In the genomic region with DNA sequence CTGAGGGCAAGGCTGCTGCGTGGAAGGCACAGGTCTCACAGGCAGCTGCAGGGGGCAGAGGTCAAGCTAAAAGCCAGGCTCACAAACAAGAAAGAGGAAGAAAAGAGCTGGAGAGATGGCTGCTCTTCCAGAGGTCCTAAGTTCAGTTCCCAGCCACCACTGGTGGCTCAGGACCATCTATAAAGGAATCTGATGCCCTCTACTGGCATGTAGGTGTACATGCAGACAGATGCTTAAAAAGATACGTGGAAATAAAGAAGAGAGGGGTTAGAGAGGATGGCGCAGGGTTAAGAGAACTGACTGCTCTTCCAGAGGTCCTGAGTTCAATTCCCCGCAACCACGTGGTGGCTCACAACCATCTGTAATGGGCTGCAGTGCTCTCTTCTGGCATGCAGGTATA, we compare ENCODE assay signal across 15 mouse cellular contexts. TPM values are rescaled to one million over a fixed set of nuclear protein-coding genes. Genes with fewer than 3 reads are reported as not detected.
DNase-seq lines count a peak whose midpoint lies in the region; ATAC-seq and TF ChIP-seq lines count a peak whose summit lies in the region.
"Had no signal": no experiment of that assay in that cellular context is flagged by ENCODE, and none has a peak within 500 bp of the region (broad histone marks: within the 10 kb centered on the region; RNA-seq: fewer than 3 reads in every experiment).

No protein-coding gene starts in this region.

- peaks cover 5% of the 10 kb centered on the region for H3K36me3 ChIP-seq in hindbrain, embryonic 11.5 days (ENCODE audit: control insufficient read depth, insufficient read depth, low read length)
- H3K36me3 ChIP-seq in hindbrain, embryonic 12.5 days, result peaks cover 43% of the 10 kb centered on the region
- H3K36me3 ChIP-seq in midbrain, embryonic 14.5 days (ENCODE audit: control insufficient read depth, insufficient read depth, low read length), result peaks cover 37% of the 10 kb centered on the region
- peaks cover 54% of the 10 kb centered on the region for H3K36me3 ChIP-seq in midbrain, embryonic 13.5 days
- peaks cover 8% of the 10 kb centered on the region for H3K36me3 ChIP-seq in small intestine, adult 2 months (ENCODE audit: control insufficient read depth, insufficient read depth, low read length)
- H3K36me3 ChIP-seq in heart, embryonic 10.5 days, result peaks cover 49% of the 10 kb centered on the region

- no peak overlapping the region for H3K4me3 ChIP-seq in hindbrain, embryonic 11.5 days (ENCODE audit: low read depth, low read length)
- no peak overlapping the region for H3K4me3 ChIP-seq in hindbrain, embryonic 12.5 days
- H3K4me3 ChIP-seq in midbrain, embryonic 14.5 days (replicated peaks; ENCODE audit: low read depth, low read length), result no peak overlapping the region
- H3K4me3 ChIP-seq in midbrain, embryonic 13.5 days (replicated peaks), result no peak overlapping the region
- no peak overlapping the region for H3K4me3 ChIP-seq in small intestine, adult 2 months (ENCODE audit: low read depth, low read length)
- H3K4me3 ChIP-seq in heart, embryonic 10.5 days, result no peak overlapping the region
- H3K4me3 ChIP-seq: hindbrain, embryonic 15.5 days; neural tube, embryonic 13.5 days had no signal

- no peak overlapping the region for H3K27ac ChIP-seq in hindbrain, embryonic 11.5 days (ENCODE audit: low read depth, low read length)
- no peak overlapping the region for H3K27ac ChIP-seq in hindbrain, embryonic 12.5 days
- no peak overlapping the region for H3K27ac ChIP-seq in midbrain, embryonic 14.5 days (replicated peaks; ENCODE audit: low read depth, low read length)
- H3K27ac ChIP-seq in midbrain, embryonic 13.5 days, result no peak overlapping the region
- H3K27ac ChIP-seq in small intestine, adult 2 months (ENCODE audit: insufficient read depth, low read depth, low read length), result no peak overlapping the region
- no peak overlapping the region for H3K27ac ChIP-seq in heart, embryonic 10.5 days
- H3K27ac ChIP-seq: hindbrain, embryonic 15.5 days; neural tube, embryonic 13.5 days had no signal

- H3K27me3 ChIP-seq in hindbrain, embryonic 11.5 days (ENCODE audit: control insufficient read depth, insufficient read depth, low read length), result no peaks in the 10 kb centered on the region
- H3K27me3 ChIP-seq in hindbrain, embryonic 12.5 days, result no peaks in the 10 kb centered on the region
- H3K27me3 ChIP-seq in midbrain, embryonic 14.5 days (ENCODE audit: control insufficient read depth, insufficient read depth, low read length), result no peaks in the 10 kb centered on the region
- no peaks in the 10 kb centered on the region for H3K27me3 ChIP-seq in midbrain, embryonic 13.5 days
- no peaks in the 10 kb centered on the region for H3K27me3 ChIP-seq in small intestine, adult 2 months (ENCODE audit: control insufficient read depth, insufficient read depth, low read length)
- H3K27me3 ChIP-seq in heart, embryonic 10.5 days (ENCODE audit: insufficient read depth, poor library complexity, severe bottlenecking), result no peaks in the 10 kb centered on the region
- H3K27me3 ChIP-seq: hindbrain, embryonic 15.5 days; neural tube, embryonic 13.5 days had no signal

- TF ChIP-seq POLR2A in small intestine, adult 2 months (IDR thresholded peaks at IDR 0.05; ENCODE audit: low read depth, low read length), result no peak

- WGBS in hindbrain, embryonic 11.5 days, result 59% methylated on average over 5 of the region's 5 CpGs
- 53% methylated on average over 5 of the region's 5 CpGs for WGBS in hindbrain, embryonic 12.5 days
- WGBS in midbrain, embryonic 14.5 days, result 48% methylated on average over 5 of the region's 5 CpGs
- WGBS in midbrain, embryonic 13.5 days, result 59% methylated on average over 5 of the region's 5 CpGs
- WGBS in small intestine, adult 2 months, result 69% methylated on average over 5 of the region's 5 CpGs
- 56% methylated on average over 5 of the region's 5 CpGs for WGBS in heart, embryonic 10.5 days

- no peaks in the 10 kb centered on the region for H3K4me1 ChIP-seq in hindbrain, embryonic 11.5 days (replicated peaks; ENCODE audit: control insufficient read depth, insufficient read depth, low read length)
- no peaks in the 10 kb centered on the region for H3K4me1 ChIP-seq in hindbrain, embryonic 12.5 days
- no peaks in the 10 kb centered on the region for H3K4me1 ChIP-seq in midbrain, embryonic 14.5 days (ENCODE audit: control insufficient read depth, insufficient read depth, low read length)
- no peaks in the 10 kb centered on the region for H3K4me1 ChIP-seq in midbrain, embryonic 13.5 days (replicated peaks)
- peaks cover 9% of the 10 kb centered on the region for H3K4me1 ChIP-seq in small intestine, adult 2 months (ENCODE audit: control insufficient read depth, insufficient read depth, insufficient read length, low read length)
- H3K4me1 ChIP-seq in heart, embryonic 10.5 days, result peaks cover 6% of the 10 kb centered on the region; the same call in 1 of the 2 replicates
- H3K4me1 ChIP-seq: hindbrain, embryonic 15.5 days; neural tube, embryonic 13.5 days had no signal

- H3K4me2 ChIP-seq in hindbrain, embryonic 11.5 days (replicated peaks; ENCODE audit: low read depth, low read length), result no peak overlapping the region
- no peak overlapping the region for H3K4me2 ChIP-seq in hindbrain, embryonic 12.5 days (replicated peaks)
- no peak overlapping the region for H3K4me2 ChIP-seq in midbrain, embryonic 14.5 days (ENCODE audit: low read length)
- H3K4me2 ChIP-seq in midbrain, embryonic 13.5 days (replicated peaks), result no peak overlapping the region
- H3K4me2 ChIP-seq: hindbrain, embryonic 15.5 days; neural tube, embryonic 13.5 days had no signal

- peak; percentile 43; the same call in 1 of the 2 replicates for TF ChIP-seq CTCF in small intestine, adult 2 months (IDR thresholded peaks at IDR 0.05; ENCODE audit: extremely low read depth, insufficient read length, insufficient replicate concordance, low read depth, low read length)

- peak; percentile 27 for DNase-seq in hindbrain, embryonic 11.5 days (ENCODE audit: low spot score)
- DNase-seq in midbrain, embryonic 14.5 days, result peak; percentile 40
- DNase-seq in ZHBTc4 (ENCODE audit: low read depth, low spot score), result peak; percentile 68
- no peak for DNase-seq in heart, embryonic 10.5 days (ENCODE audit: low spot score)
- DNase-seq: cerebellum, postnatal 14 days; left cerebral cortex, postnatal 4 days; lung, postnatal 14 days; right cerebral cortex, postnatal 4 days had no signal

- ATAC-seq in hindbrain, embryonic 11.5 days (ENCODE audit: low FRiP score), result 0 out of 2 replicates have a peak, but pooled peaks have one; percentile 11
- no peak for ATAC-seq in hindbrain, embryonic 12.5 days (ENCODE audit: low FRiP score)
- no peak for ATAC-seq in midbrain, embryonic 14.5 days (ENCODE audit: low FRiP score, low TSS enrichment)
- no peak for ATAC-seq in midbrain, embryonic 13.5 days
- no peak for ATAC-seq in cerebellum, adult (ENCODE audit: insufficient number of reproducible peaks, low FRiP score, low TSS enrichment)

- H3K9me3 ChIP-seq in hindbrain, embryonic 11.5 days (ENCODE audit: control insufficient read depth, low read length), result no peaks in the 10 kb centered on the region
- no peaks in the 10 kb centered on the region for H3K9me3 ChIP-seq in hindbrain, embryonic 12.5 days (replicated peaks)
- H3K9me3 ChIP-seq in midbrain, embryonic 14.5 days (ENCODE audit: control insufficient read depth, low read length), result no peaks in the 10 kb centered on the region
- H3K9me3 ChIP-seq in midbrain, embryonic 13.5 days, result no peaks in the 10 kb centered on the region
- no peaks in the 10 kb centered on the region for H3K9me3 ChIP-seq in heart, embryonic 10.5 days
- H3K9me3 ChIP-seq: hindbrain, embryonic 15.5 days; neural tube, embryonic 13.5 days had no signal

- no peak overlapping the region for H3K9ac ChIP-seq in hindbrain, embryonic 11.5 days (ENCODE audit: low read depth, low read length)
- no peak overlapping the region for H3K9ac ChIP-seq in hindbrain, embryonic 12.5 days
- no peak overlapping the region for H3K9ac ChIP-seq in midbrain, embryonic 14.5 days (replicated peaks; ENCODE audit: low read length)
- H3K9ac ChIP-seq in midbrain, embryonic 13.5 days (replicated peaks), result no peak overlapping the region
- H3K9ac ChIP-seq: hindbrain, embryonic 15.5 days; neural tube, embryonic 13.5 days had no signal

RNA-seq across cellular contexts. Expression of a gene that starts 14.9 kb away (rescaled TPM):
- 19.8 and 20.6 TPM in 2 replicates for polyA plus RNA-seq in hindbrain, embryonic 11.5 days (2014; fragmentation: Nextera tagmentation; extraction: Ambion mirVana)
- 14.2 and 15.4 TPM in 2 replicates for polyA plus RNA-seq in hindbrain, embryonic 12.5 days (2016; fragmentation: Nextera tagmentation; extraction: Ambion mirVana)
- polyA plus RNA-seq in midbrain, embryonic 14.5 days (2014; fragmentation: Nextera tagmentation; extraction: Ambion mirVana), result 18.5 and 24.2 TPM in 2 replicates
- 13.8 and 14.7 TPM in 2 replicates for polyA plus RNA-seq in midbrain, embryonic 13.5 days (2015; fragmentation: Nextera tagmentation; extraction: Ambion mirVana)
- 44.2 and 47.3 TPM in 2 replicates for polyA plus RNA-seq in small intestine, adult 2 months (2012; rRNA removed)
- 20.0 and 20.7 TPM in 2 replicates for polyA plus RNA-seq in heart, embryonic 10.5 days (2016; fragmentation: Nextera tagmentation; extraction: Ambion mirVana)

RNA-seq across cellular contexts. Expression of a gene that starts 15.0 kb away (rescaled TPM):
- 0.93 and 1.2 TPM in 2 replicates for polyA plus RNA-seq in hindbrain, embryonic 11.5 days (2014; fragmentation: Nextera tagmentation; extraction: Ambion mirVana)
- polyA plus RNA-seq in hindbrain, embryonic 12.5 days (2016; fragmentation: Nextera tagmentation; extraction: Ambion mirVana), result 5.1 and 5.5 TPM in 2 replicates
- polyA plus RNA-seq in midbrain, embryonic 14.5 days (2014; fragmentation: Nextera tagmentation; extraction: Ambion mirVana), result 9.2 and 12.1 TPM in 2 replicates
- polyA plus RNA-seq in midbrain, embryonic 13.5 days (2015; fragmentation: Nextera tagmentation; extraction: Ambion mirVana), result 6.4 and 6.6 TPM in 2 replicates
- 0.62 and 0.79 TPM in 2 replicates for polyA plus RNA-seq in small intestine, adult 2 months (2012; rRNA removed)
- polyA plus RNA-seq in heart, embryonic 10.5 days (2016; fragmentation: Nextera tagmentation; extraction: Ambion mirVana), result 0.60 and 1.3 TPM in 2 replicates

RNA-seq across cellular contexts. Expression of a gene that starts 26.4 kb away (rescaled TPM):
- polyA plus RNA-seq in hindbrain, embryonic 11.5 days (2014; fragmentation: Nextera tagmentation; extraction: Ambion mirVana), result 78.0 and 94.5 TPM in 2 replicates
- 75.9 and 87.9 TPM in 2 replicates for polyA plus RNA-seq in hindbrain, embryonic 12.5 days (2016; fragmentation: Nextera tagmentation; extraction: Ambion mirVana)
- 55.0 and 55.8 TPM in 2 replicates for polyA plus RNA-seq in midbrain, embryonic 14.5 days (2014; fragmentation: Nextera tagmentation; extraction: Ambion mirVana)
- 65.8 and 71.4 TPM in 2 replicates for polyA plus RNA-seq in midbrain, embryonic 13.5 days (2015; fragmentation: Nextera tagmentation; extraction: Ambion mirVana)
- 12.3 and 24.7 TPM in 2 replicates for polyA plus RNA-seq in small intestine, adult 2 months (2012; rRNA removed)
- polyA plus RNA-seq in heart, embryonic 10.5 days (2016; fragmentation: Nextera tagmentation; extraction: Ambion mirVana), result 103 and 106 TPM in 2 replicates

RNA-seq across cellular contexts. Expression of a gene that starts 26.5 kb away (rescaled TPM):
- polyA plus RNA-seq in hindbrain, embryonic 11.5 days (2014; fragmentation: Nextera tagmentation; extraction: Ambion mirVana), result 0.28 TPM in 1 of 2 replicates, not detected in the other
- not detected in 2 replicates for polyA plus RNA-seq in hindbrain, embryonic 12.5 days (2016; fragmentation: Nextera tagmentation; extraction: Ambion mirVana)
- not detected in 2 replicates for polyA plus RNA-seq in midbrain, embryonic 14.5 days (2014; fragmentation: Nextera tagmentation; extraction: Ambion mirVana)
- polyA plus RNA-seq in midbrain, embryonic 13.5 days (2015; fragmentation: Nextera tagmentation; extraction: Ambion mirVana), result not detected in 2 replicates
- 0.13 TPM in 1 of 2 replicates, not detected in the other for polyA plus RNA-seq in small intestine, adult 2 months (2012; rRNA removed)
- 0.21 TPM in 1 of 2 replicates, not detected in the other for polyA plus RNA-seq in heart, embryonic 10.5 days (2016; fragmentation: Nextera tagmentation; extraction: Ambion mirVana)
- polyA plus RNA-seq: large intestine, adult 2 months; neural tube, embryonic 13.5 days had no signal

RNA-seq across cellular contexts. Expression of a gene that starts 38.1 kb away (rescaled TPM):
- polyA plus RNA-seq in hindbrain, embryonic 11.5 days (2014; fragmentation: Nextera tagmentation; extraction: Ambion mirVana), result 0.09 TPM in 1 of 2 replicates, not detected in the other
- 0.09 TPM in 1 of 2 replicates, not detected in the other for polyA plus RNA-seq in hindbrain, embryonic 12.5 days (2016; fragmentation: Nextera tagmentation; extraction: Ambion mirVana)
- polyA plus RNA-seq in midbrain, embryonic 14.5 days (2014; fragmentation: Nextera tagmentation; extraction: Ambion mirVana), result not detected in 2 replicates
- polyA plus RNA-seq in midbrain, embryonic 13.5 days (2015; fragmentation: Nextera tagmentation; extraction: Ambion mirVana), result not detected in 2 replicates
- polyA plus RNA-seq in small intestine, adult 2 months (2012; rRNA removed), result 2.3 and 7.5 TPM in 2 replicates
- not detected in 2 replicates for polyA plus RNA-seq in heart, embryonic 10.5 days (2016; fragmentation: Nextera tagmentation; extraction: Ambion mirVana)
- polyA plus RNA-seq: hindbrain, embryonic 15.5 days; neural tube, embryonic 13.5 days had no signal
